Mouse (Mus musculus): ENCODE results near the gene Mars2. TPM values are rescaled to one million over a fixed set of nuclear protein-coding genes. Genes with fewer than 3 reads are reported as not detected.

The Mars2 gene
- polyA plus RNA-seq, 1 experiment: 4.4 TPM

DNA sequence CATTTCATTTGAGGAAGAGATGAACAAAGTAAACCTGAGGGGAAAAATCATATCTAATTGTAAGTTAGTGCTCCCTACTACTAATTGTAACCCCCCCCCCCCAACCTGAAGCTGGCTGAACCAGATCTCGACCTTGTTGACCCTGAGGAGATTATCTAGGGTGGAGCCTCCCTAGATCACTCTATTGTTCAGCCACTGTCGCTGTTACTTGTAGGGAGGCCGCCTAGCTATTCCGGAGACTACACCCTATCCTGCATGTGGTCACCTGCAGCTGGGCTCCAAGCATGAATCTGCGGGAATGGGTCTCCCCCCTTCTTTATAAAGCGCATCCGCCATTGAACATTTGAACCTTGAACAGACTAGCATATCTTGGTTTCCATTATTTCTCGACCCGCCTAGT is 42.1 kb downstream of the Mars2 start:
- Histone ChIP-seq H3K4me3 (ENCODE audit: low read depth, low read length) (no peak overlapping the region), H3K27me3 (ENCODE audit: control insufficient read depth, insufficient read depth, low read length, poor library complexity, severe bottlenecking) (no peaks in the 10 kb centered on the region), H3K9ac (ENCODE audit: low read depth, poor library complexity, severe bottlenecking) (no peak overlapping the region), H3K36me3 (ENCODE audit: control insufficient read depth, insufficient read depth, low read length, poor library complexity, severe bottlenecking) (no peaks in the 10 kb centered on the region), H3K4me1 (ENCODE audit: control insufficient read depth, insufficient read depth, low read length) (no peaks in the 10 kb centered on the region), H3K27ac (ENCODE audit: insufficient read depth, low read length) (no peak overlapping the region), H3K9me3 (replicated peaks; ENCODE audit: control insufficient read depth, insufficient read depth, low read length, poor library complexity, severe bottlenecking) (no peaks in the 10 kb centered on the region)
- TF ChIP-seq CTCF (IDR thresholded peaks at IDR 0.05; ENCODE audit: low read depth, low read length) (no peak), POLR2A (IDR thresholded peaks at IDR 0.05; ENCODE audit: insufficient read depth, low read length) (no peak), EP300 (IDR thresholded peaks at IDR 0.05; ENCODE audit: insufficient read depth, low read depth, low read length) (0 out of 2 replicates have a peak, but pooled peaks have one; percentile 33)

Other genes with a start within 250 kb of the Mars2 start
- gene Sf3b1, start 209.7 kb upstream of the Mars2 start, polyA plus RNA-seq (2011; ENCODE audit: insufficient read depth, insufficient read length, low read depth, missing spikeins): 277 and 314 TPM in 2 replicates
- 21.2 and 27.1 TPM in 2 replicates for gene Coq10b, start 184.4 kb upstream of the Mars2 start, polyA plus RNA-seq (2011; ENCODE audit: insufficient read depth, insufficient read length, low read depth, missing spikeins)
- gene Hspe1, start 149.0 kb upstream of the Mars2 start, polyA plus RNA-seq (2011; ENCODE audit: insufficient read depth, insufficient read length, low read depth, missing spikeins): 622 and 631 TPM in 2 replicates
- gene Hspd1, start 148.9 kb upstream of the Mars2 start, polyA plus RNA-seq (2011; ENCODE audit: insufficient read depth, insufficient read length, low read depth, missing spikeins): 626 and 704 TPM in 2 replicates
- gene Mob4, start 105.9 kb upstream of the Mars2 start, polyA plus RNA-seq (2011; ENCODE audit: insufficient read depth, insufficient read length, low read depth, missing spikeins): 77.2 and 83.5 TPM in 2 replicates
- gene Rftn2, start 10.4 kb upstream of the Mars2 start, polyA plus RNA-seq (2011; ENCODE audit: insufficient read depth, insufficient read length, low read depth, missing spikeins): 0.41 and 0.43 TPM in 2 replicates
- gene Boll, start 126.3 kb downstream of the Mars2 start, polyA plus RNA-seq (2011; ENCODE audit: insufficient read depth, insufficient read length, low read depth, missing spikeins): 1.8 and 2.9 TPM in 2 replicates
- 0.17 and 0.52 TPM in 2 replicates for gene Plcl1, start 168.7 kb downstream of the Mars2 start, polyA plus RNA-seq (2011; ENCODE audit: insufficient read depth, insufficient read length, low read depth, missing spikeins)